Mouse (Mus musculus): Measurements from ENCODE around the gene Ranbp9. TPM values are rescaled to one million over a fixed set of nuclear protein-coding genes. Genes with fewer than 3 reads are reported as not detected.

The Ranbp9 gene
- polyA plus RNA-seq, 1 experiment from 2014 or later, result 12.4 TPM

GRCm38 (mm10) chr13:43469607-43470006, 11.5 kb downstream of the Ranbp9 start:
- H3K9ac ChIP-seq (replicated peaks; ENCODE audit: low read depth), result no peak overlapping the region
- H3K9me3 ChIP-seq (ENCODE audit: low read length), result no peaks in the 10 kb centered on the region
- H3K4me1 ChIP-seq (ENCODE audit: insufficient read depth, low read depth, low read length), result peaks cover 15% of the 10 kb centered on the region; the same call in 1 of the 2 replicates
- no peak overlapping the region for H3K27ac ChIP-seq (ENCODE audit: low read length)
- TF ChIP-seq EP300 (IDR thresholded peaks at IDR 0.05) (no peak), CTCF (IDR thresholded peaks at IDR 0.05) (no peak)
- H3K36me3 ChIP-seq (ENCODE audit: insufficient read depth, low read length), result no peaks in the 10 kb centered on the region
- ATAC-seq, result no peak
- H3K4me2 ChIP-seq (replicated peaks; ENCODE audit: low read depth, low read length), result no peak overlapping the region
- no peaks in the 10 kb centered on the region for H3K27me3 ChIP-seq (replicated peaks; ENCODE audit: insufficient read depth, low read length)
- no peak overlapping the region for H3K4me3 ChIP-seq (ENCODE audit: low read depth, low read length)
- no peak for DNase-seq (ENCODE audit: low spot score)
- WGBS, result 95% methylated on average over 1 of the region's 1 CpGs

GRCm38 (mm10) chr13:43464605-43465004, 16.5 kb downstream of the Ranbp9 start:
- no peaks in the 10 kb centered on the region for H3K27me3 ChIP-seq (replicated peaks; ENCODE audit: insufficient read depth, low read length)
- H3K27ac ChIP-seq (ENCODE audit: low read length), result no peak overlapping the region

GRCm38 (mm10) chr13:43457161-43457560, 23.9 kb downstream of the Ranbp9 start:
- 50% methylated on average over 1 of the region's 1 CpGs for whole genome bisulfite sequencing
- ATAC-seq, result no peak

More at GRCm38 (mm10) chr13:43464605-43465004, 16.5 kb downstream of the Ranbp9 start:
- TF ChIP-seq CTCF (IDR thresholded peaks at IDR 0.05) (no peak), EP300 (IDR thresholded peaks at IDR 0.05) (no peak)
- no peak for DNase-seq (ENCODE audit: low spot score)
- Histone ChIP-seq H3K9ac (replicated peaks; ENCODE audit: low read depth) (no peak overlapping the region), H3K36me3 (ENCODE audit: insufficient read depth, low read length) (no peaks in the 10 kb centered on the region), H3K9me3 (ENCODE audit: low read length) (no peaks in the 10 kb centered on the region), H3K4me2 (replicated peaks; ENCODE audit: low read depth, low read length) (no peak overlapping the region), H3K4me1 (ENCODE audit: insufficient read depth, low read depth, low read length) (no peaks in the 10 kb centered on the region), H3K4me3 (ENCODE audit: low read depth, low read length) (no peak overlapping the region)
- WGBS, result 92% methylated on average over 2 of the region's 2 CpGs
- ATAC-seq, result no peak

GRCm38 (mm10) chr13:43454431-43454830, 26.7 kb downstream of the Ranbp9 start:
- H3K4me2 ChIP-seq (replicated peaks; ENCODE audit: low read depth, low read length), result no peak overlapping the region
- H3K4me3 ChIP-seq (ENCODE audit: low read depth, low read length), result no peak overlapping the region
- no peak overlapping the region for H3K9ac ChIP-seq (replicated peaks; ENCODE audit: low read depth)
- H3K4me1 ChIP-seq (ENCODE audit: insufficient read depth, low read depth, low read length), result peaks cover 3% of the 10 kb centered on the region; the same call in 1 of the 2 replicates
- 68% methylated on average over 7 of the region's 7 CpGs for WGBS
- TF ChIP-seq CTCF (IDR thresholded peaks at IDR 0.05) (no peak), EP300 (IDR thresholded peaks at IDR 0.05) (no peak)
- H3K9me3 ChIP-seq (ENCODE audit: low read length), result no peaks in the 10 kb centered on the region
- H3K27me3 ChIP-seq (replicated peaks; ENCODE audit: insufficient read depth, low read length), result no peaks in the 10 kb centered on the region
- no peaks in the 10 kb centered on the region for H3K36me3 ChIP-seq (ENCODE audit: insufficient read depth, low read length)
- H3K27ac ChIP-seq (ENCODE audit: low read length), result no peak overlapping the region
- ATAC-seq, result no peak
- no peak for DNase-seq (ENCODE audit: low spot score)

More at GRCm38 (mm10) chr13:43457161-43457560, 23.9 kb downstream of the Ranbp9 start:
- H3K27me3 ChIP-seq (replicated peaks; ENCODE audit: insufficient read depth, low read length), result no peaks in the 10 kb centered on the region
- peaks cover 3% of the 10 kb centered on the region; the same call in 1 of the 2 replicates for H3K4me1 ChIP-seq (ENCODE audit: insufficient read depth, low read depth, low read length)
- no peak overlapping the region for H3K27ac ChIP-seq (ENCODE audit: low read length)
- H3K4me3 ChIP-seq (ENCODE audit: low read depth, low read length), result no peak overlapping the region
- TF ChIP-seq CTCF (IDR thresholded peaks at IDR 0.05) (peak; percentile 32; the same call in 1 of the 2 replicates), EP300 (IDR thresholded peaks at IDR 0.05) (no peak)
- no peak for DNase-seq (ENCODE audit: low spot score)
- H3K36me3 ChIP-seq (ENCODE audit: insufficient read depth, low read length), result no peaks in the 10 kb centered on the region
- no peak overlapping the region for H3K9ac ChIP-seq (replicated peaks; ENCODE audit: low read depth)
- no peak overlapping the region for H3K4me2 ChIP-seq (replicated peaks; ENCODE audit: low read depth, low read length)
- no peaks in the 10 kb centered on the region for H3K9me3 ChIP-seq (ENCODE audit: low read length)

GRCm38 (mm10) chr13:43452843-43453605, 28.1 kb downstream of the Ranbp9 start:
- Histone ChIP-seq H3K4me1 (ENCODE audit: insufficient read depth, low read depth, low read length) (peaks cover 3% of the 10 kb centered on the region; the same call in 1 of the 2 replicates), H3K4me2 (replicated peaks; ENCODE audit: low read depth, low read length) (no peak overlapping the region; the same call in 1 of the 2 replicates), H3K27me3 (replicated peaks; ENCODE audit: insufficient read depth, low read length) (no peaks in the 10 kb centered on the region), H3K9ac (replicated peaks; ENCODE audit: low read depth) (no peak overlapping the region), H3K4me3 (ENCODE audit: low read depth, low read length) (no peak overlapping the region), H3K9me3 (ENCODE audit: low read length) (no peaks in the 10 kb centered on the region), H3K27ac (ENCODE audit: low read length) (no peak overlapping the region), H3K36me3 (ENCODE audit: insufficient read depth, low read length) (no peaks in the 10 kb centered on the region)
- ATAC-seq (no peak; the same call in 1 of the 2 replicates), DNase-seq (ENCODE audit: low spot score) (no peak)
- no peak for TF ChIP-seq EP300 (IDR thresholded peaks at IDR 0.05)
- no peak for TF ChIP-seq CTCF (IDR thresholded peaks at IDR 0.05)
- 43% methylated on average over 7 of the region's 7 CpGs for WGBS

- 81% methylated on average over 2 of the region's 2 CpGs for WGBS
- Histone ChIP-seq H3K4me3 (ENCODE audit: low read depth, low read length) (no peak overlapping the region), H3K9ac (replicated peaks; ENCODE audit: low read depth) (no peak overlapping the region), H3K4me2 (replicated peaks; ENCODE audit: low read depth, low read length) (no peak overlapping the region), H3K4me1 (ENCODE audit: insufficient read depth, low read depth, low read length) (peaks cover 6% of the 10 kb centered on the region; the same call in 1 of the 2 replicates), H3K27me3 (replicated peaks; ENCODE audit: insufficient read depth, low read length) (no peaks in the 10 kb centered on the region), H3K27ac (ENCODE audit: low read length) (no peak overlapping the region), H3K36me3 (ENCODE audit: insufficient read depth, low read length) (no peaks in the 10 kb centered on the region), H3K9me3 (ENCODE audit: low read length) (no peaks in the 10 kb centered on the region)
- TF ChIP-seq CTCF (IDR thresholded peaks at IDR 0.05) (no peak), EP300 (IDR thresholded peaks at IDR 0.05) (no peak)
- ATAC-seq (no peak), DNase-seq (ENCODE audit: low spot score) (no peak)
These were observed 28.9 kb downstream of the Ranbp9 start for GRCm38 (mm10) chr13:43452177-43452576.
